Mouse (Mus musculus): ENCODE data around the gene Setx. TPM values are rescaled to one million over a fixed set of nuclear protein-coding genes. Genes with fewer than 3 reads are reported as not detected.

Setx gene
- polyA plus RNA-seq, 1 experiment from 2014 or later: 19.8 TPM

Other genes starting within 250 kb of the Setx start
- 32.5 and 47.4 TPM in 2 replicates for gene Barhl1, start 207.5 kb upstream of the Setx start, polyA plus RNA-seq (2016; fragmentation: Nextera tagmentation; extraction: Ambion mirVana)
- gene Cfap77, start 69.1 kb upstream of the Setx start, polyA plus RNA-seq (2016; fragmentation: Nextera tagmentation; extraction: Ambion mirVana): 0.47 and 0.64 TPM in 2 replicates
- 13.8 and 15.5 TPM in 2 replicates for gene Ttf1, start 63.9 kb upstream of the Setx start, polyA plus RNA-seq (2016; fragmentation: Nextera tagmentation; extraction: Ambion mirVana)
- gene Ntng2, start 128.8 kb downstream of the Setx start, polyA plus RNA-seq (2016; fragmentation: Nextera tagmentation; extraction: Ambion mirVana): 6.3 TPM in 2 replicates
- 70.7 and 72.3 TPM in 2 replicates for gene Med27, start 222.6 kb downstream of the Setx start, polyA plus RNA-seq (2016; fragmentation: Nextera tagmentation; extraction: Ambion mirVana)

Measured in midbrain, embryonic 12.5 days (tissue).